Mouse (Mus musculus): ENCODE measurements around the gene Cdc14a. TPM values are rescaled to one million over a fixed set of nuclear protein-coding genes. Genes with fewer than 3 reads are reported as not detected.
A peak's percentile ranks its signal among the peaks of the same experiment; 100 is the strongest.

Gene Cdc14a
- polyA plus RNA-seq, 3 experiments from 2014 or later, result 10.1 to 13.1 (median 12.5) TPM

- no peak for ATAC-seq
Observed at GRCm38 (mm10) chr3:116412954-116413724, 10.7 kb downstream of the Cdc14a start.

GRCm38 (mm10) chr3:116410051-116410450 is 13.8 kb downstream of the Cdc14a start:
- no peak for ATAC-seq

- no peak for ATAC-seq
Observed at GRCm38 (mm10) chr3:116409486-116409885, 14.3 kb downstream of the Cdc14a start.

- no peak for ATAC-seq
Observed at GRCm38 (mm10) chr3:116408856-116409255, 15.0 kb downstream of the Cdc14a start.

- no peak for ATAC-seq
Observed at GRCm38 (mm10) chr3:116405516-116405915, 18.3 kb downstream of the Cdc14a start.

DNA sequence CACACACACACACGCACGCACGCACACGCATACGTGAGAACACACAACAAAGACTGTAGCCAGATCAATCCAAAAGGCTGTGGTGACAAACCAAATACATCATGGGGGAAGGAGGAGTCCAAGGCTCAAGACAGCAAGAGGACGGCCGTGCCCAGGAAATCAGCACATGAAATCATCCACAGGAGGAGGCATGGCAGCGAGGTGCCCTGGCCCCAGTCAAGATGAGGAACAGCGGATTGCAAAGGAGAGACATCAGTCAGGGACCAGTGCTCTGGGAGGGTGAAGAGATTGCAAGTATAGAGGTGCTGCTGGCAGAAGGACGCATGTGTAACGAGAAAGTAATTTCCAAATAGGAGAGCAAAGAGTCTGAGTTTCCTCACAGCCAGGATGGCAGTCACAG is 22.4 kb downstream of the Cdc14a start:
- no peak for ATAC-seq

DNA sequence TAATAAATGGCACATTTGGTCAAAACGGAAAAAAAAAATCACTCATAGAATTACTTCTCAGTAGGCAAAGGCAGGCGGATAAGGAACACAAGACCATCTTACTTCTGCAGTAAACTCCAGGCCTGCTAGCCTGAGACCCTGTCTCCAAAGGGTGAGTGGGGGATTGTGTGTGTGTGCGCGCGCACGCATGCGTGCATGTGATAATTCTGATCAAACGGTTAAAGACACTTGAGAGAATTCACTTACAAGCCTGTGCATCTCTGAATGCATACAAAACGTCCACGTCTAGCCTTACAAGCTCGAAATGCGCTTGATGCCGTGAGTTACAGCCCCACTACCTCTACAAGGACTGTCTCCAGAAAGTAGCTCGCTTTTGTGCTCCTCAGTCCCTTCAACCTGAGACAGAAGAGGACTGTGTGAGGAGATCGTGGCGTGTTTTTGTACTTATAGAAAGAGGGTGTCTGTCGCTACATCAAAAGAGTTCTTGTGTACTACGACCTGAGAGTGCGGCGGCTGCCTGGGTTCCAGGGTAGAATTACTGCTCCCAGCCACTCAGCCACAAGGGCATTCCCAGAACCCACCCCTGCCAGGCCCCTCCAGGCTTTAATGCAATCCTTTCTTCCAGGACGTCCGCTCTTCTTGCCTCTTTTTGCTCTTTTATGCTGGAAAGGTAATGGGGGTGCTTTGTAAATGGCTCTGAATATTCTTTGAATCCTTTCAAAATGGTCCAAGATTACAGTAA is 24.3 kb downstream of the Cdc14a start:
- no peak for ATAC-seq

GRCm38 (mm10) chr3:116398543-116398942 is 25.3 kb downstream of the Cdc14a start:
- no peak for ATAC-seq

- no peak for ATAC-seq
Observed at GRCm38 (mm10) chr3:116397976-116398375, 25.9 kb downstream of the Cdc14a start.

- ATAC-seq, result no peak
Observed at GRCm38 (mm10) chr3:116397341-116397740, 26.5 kb downstream of the Cdc14a start.

DNA sequence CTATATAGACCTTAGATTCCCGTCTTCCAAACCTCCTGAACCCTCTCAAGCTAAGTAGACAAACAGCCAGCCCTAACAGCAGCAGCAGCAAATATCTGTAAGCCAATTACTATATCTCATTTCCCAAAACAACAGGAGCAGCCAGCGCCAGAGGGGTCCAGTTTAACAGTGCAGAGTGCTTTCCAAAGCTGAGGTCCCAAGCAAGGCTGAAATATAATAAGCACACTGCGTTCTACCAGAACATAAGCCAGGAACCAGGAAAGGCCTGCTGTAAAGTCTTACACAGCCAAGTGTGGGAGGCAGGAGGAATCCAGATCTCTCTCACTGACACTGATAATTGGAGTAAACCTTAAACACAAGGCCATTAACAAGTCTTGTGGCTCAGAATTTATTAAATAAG is 27.3 kb downstream of the Cdc14a start:
- ATAC-seq, result no peak

DNA sequence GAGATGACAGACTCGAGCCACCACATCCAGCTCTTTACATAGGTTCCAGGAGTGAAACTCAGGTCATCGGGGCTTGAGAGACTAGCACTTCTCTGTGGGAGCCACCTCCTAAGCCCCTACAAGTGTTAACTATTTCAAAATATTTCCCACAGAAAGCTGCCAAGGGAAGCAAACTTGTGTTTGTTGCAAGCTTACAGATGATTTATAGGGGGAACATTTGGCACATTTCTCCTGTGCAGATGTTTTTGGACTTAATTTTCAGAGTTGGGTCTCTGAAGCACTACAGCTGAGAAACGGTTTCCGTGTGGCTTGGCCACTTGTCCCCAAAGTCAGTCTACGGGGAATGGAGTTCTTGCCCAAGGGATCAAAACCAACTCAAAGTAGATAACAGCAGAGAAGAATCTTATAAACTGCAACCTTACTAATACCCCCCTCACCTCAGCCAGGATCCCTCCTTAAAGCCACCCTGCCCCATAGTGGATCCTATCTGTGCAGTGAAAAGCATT is 28.9 kb downstream of the Cdc14a start:
- ATAC-seq, result no peak

GRCm38 (mm10) chr3:116391399-116391798 is 32.4 kb downstream of the Cdc14a start:
- no peak for ATAC-seq

DNA sequence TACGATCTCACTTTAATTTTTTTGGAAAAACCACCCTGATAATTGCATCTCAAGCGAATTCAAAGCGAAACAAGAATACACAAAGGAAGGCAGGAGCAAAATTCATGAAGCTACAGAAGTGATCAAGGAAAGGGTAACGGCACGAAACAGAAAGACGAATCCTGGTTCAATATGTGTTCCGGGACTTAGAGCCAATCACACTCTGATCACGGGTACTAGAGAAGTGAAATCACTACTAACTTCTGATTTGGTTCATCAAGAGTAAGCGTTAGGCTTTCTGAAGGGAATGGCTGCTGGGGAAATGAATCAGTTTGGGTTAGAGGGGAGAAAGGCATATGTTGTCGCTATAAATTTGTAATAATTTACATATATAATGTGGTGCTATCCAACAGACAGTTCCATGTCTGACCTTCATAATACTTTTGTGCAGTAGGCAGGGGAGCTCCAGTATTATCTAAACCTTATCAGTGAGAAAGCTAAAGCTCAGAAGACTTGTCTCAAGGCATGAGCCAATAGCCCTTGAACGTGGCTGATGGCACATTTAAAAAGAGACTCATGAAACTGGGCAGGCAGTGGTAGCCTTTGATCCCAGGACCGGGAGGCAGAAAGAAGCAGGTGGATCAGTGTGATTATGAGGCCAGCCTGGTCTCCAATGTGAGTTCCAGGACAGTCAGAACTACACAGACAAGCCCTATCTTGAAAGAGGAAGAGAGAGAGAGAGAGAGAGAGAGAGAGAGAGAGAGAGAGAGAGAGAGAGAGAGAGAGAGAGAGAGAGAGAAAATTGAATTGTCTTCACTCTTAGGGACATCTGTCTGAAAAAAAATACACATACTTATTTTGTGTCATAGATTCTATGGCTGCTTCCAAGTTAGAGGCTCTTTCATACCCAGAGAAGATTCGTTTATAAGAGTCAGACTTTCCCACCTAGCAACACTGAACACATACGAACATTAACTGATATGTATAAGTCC is 34.0 kb downstream of the Cdc14a start:
- no peak for ATAC-seq

DNA sequence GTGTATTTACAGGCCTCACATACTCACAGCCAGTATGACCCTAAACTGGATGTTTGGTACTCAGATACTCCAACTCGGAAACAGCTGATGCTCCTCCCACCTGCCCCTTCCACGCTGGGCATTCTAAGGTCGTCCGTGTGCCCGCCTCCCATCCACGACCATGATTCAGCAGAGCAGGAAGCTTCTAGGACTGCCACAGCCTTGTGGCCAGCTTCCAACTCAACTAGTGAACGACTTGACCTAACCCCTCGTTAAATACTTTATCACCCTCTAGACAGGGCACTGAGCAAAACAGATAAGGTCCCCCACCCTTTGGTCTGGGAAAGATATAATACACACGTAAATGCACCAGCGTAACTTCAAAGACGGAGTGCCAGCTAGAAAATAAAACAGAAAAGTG is 35.0 kb downstream of the Cdc14a start:
- no peak for ATAC-seq

DNA sequence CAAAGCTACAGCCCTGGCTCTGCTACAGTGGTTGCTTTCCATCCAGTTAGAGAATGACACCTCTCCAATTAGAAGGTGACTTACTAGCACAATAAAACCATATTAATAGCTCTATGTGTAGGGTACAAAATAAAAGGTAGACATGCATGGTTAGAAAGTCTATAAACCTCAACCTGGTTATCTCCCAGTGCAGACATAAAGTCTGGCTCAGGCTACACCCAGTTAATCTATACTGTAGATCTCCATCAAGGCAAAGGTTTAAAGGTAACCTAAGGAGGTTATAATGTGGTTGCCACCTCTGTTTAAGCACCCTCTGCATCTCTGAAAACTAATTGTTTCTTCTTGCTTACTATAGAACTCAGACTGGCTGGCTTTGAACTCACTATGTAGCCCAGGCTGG is 36.9 kb downstream of the Cdc14a start:
- ATAC-seq, result no peak

DNA sequence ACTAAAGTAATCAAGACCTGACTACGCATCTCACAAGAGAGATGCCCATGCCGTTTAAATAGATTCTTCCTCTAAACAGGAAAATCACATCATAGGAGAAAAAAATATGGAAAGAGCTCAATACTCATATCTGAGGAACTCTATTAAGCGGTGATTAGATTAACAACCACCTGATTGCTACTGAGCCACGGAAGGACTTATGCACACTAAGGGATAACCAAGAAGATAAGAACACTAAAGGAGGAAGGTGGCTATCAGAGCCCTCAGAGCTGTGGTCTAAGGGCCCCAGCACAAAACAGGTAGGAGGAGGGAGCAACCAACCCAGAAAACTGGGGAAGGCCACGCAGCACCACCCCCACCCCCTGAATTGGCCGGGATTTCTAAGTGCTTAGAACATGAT is 37.5 kb downstream of the Cdc14a start:
- no peak for ATAC-seq

DNA sequence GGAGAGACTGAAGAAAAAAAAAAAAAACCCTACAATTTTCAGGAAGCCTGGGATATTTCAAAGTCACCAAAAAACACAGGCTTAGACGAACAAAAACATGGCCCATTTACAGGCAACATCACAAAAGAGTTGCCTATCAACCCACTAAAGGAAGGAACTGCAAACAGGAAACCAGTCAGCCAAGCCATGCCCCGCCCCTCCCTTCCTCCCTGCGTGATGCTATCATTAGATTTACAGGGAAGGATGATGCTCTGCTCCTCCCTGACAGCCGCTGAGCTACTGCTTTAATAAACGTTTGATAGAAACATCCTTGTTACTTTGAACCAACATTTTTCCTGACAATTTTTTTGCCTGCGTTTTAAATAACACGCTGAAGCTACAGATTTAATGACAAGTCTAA is 39.5 kb downstream of the Cdc14a start:
- ATAC-seq, result no peak

- peak; percentile 72 for ATAC-seq
Observed at GRCm38 (mm10) chr3:116380319-116380718, 43.5 kb downstream of the Cdc14a start.

GRCm38 (mm10) chr3:116375442-116375841 is 48.4 kb downstream of the Cdc14a start:
- no peak for ATAC-seq

GRCm38 (mm10) chr3:116374486-116374885 is 49.3 kb downstream of the Cdc14a start:
- peak; percentile 98 for ATAC-seq

GRCm38 (mm10) chr3:116373196-116373595 is 50.6 kb downstream of the Cdc14a start:
- ATAC-seq, result no peak
